Mouse (Mus musculus) ES-E14 (cell line): ENCODE results near the gene Gna15. TPM values are rescaled to one million over a fixed set of nuclear protein-coding genes. Genes with fewer than 3 reads are reported as not detected.

ENCODE experiments used
- DNase-seq: peaks from one replicate; pipeline ENCODE4 v3.0.0-alpha.2; 2013; ENCODE audit warnings: low read depth, low spot score
- H3K27ac ChIP-seq: 2 replicates; pipeline ENCODE4 v1.5.1; 2012; ENCODE audit warnings: low read depth, mild to moderate bottlenecking, low read length, moderate library complexity, mixed read lengths; ENCODE audit not compliant: poor library complexity, insufficient read depth, severe bottlenecking
- H3K36me3 ChIP-seq: 2 replicates; pipeline ENCODE4 v1.6.1; 2012; ENCODE audit warnings: mild to moderate bottlenecking, low read length, moderate library complexity, mixed read lengths; ENCODE audit not compliant: control insufficient read depth, poor library complexity, insufficient read depth, severe bottlenecking
- H3K4me1 ChIP-seq, 2 experiments: fragments of 150-350 bp in 1 of 2; sonication (generic) in 1 of 2; 2 replicates each; pipeline ENCODE4 v1.6.1; 2012; ENCODE audit warnings: low read length in 2 of 2, mild to moderate bottlenecking in 1 of 2, mixed read lengths in 1 of 2; ENCODE audit not compliant: control insufficient read depth in 2 of 2, insufficient read depth in 2 of 2, poor library complexity in 1 of 2
- H3K4me3 ChIP-seq, 2 experiments: fragments of 150-350 bp in 1 of 2; sonication (generic) in 1 of 2; 2 replicates each; pipeline ENCODE4 v1.5.1; 2012; ENCODE audit warnings: low read length in 2 of 2, low read depth in 1 of 2, mild to moderate bottlenecking in 1 of 2, mixed read lengths in 1 of 2; ENCODE audit not compliant: insufficient read depth in 1 of 2, poor library complexity in 1 of 2, severe bottlenecking in 1 of 2
- H3K9ac ChIP-seq: 2 replicates; pipeline ENCODE4 v1.6.1; 2012; ENCODE audit warnings: low read depth, mild to moderate bottlenecking, low read length, mixed read lengths; ENCODE audit not compliant: poor library complexity, insufficient read depth, severe bottlenecking
- H3K9me3 ChIP-seq: fragments of 150-350 bp; sonication (generic); 2 replicates; pipeline ENCODE4 v1.6.1; 2012; ENCODE audit warnings: low read depth, mild to moderate bottlenecking, low read length; ENCODE audit not compliant: control insufficient read depth, insufficient read depth
- CHD2 ChIP-seq: IDR thresholded peaks from 2 replicates; pipeline ENCODE4 v1.6.1; 2014; ENCODE audit warnings: mild to moderate bottlenecking, low read depth, low read length, inconsistent platforms
- HCFC1 ChIP-seq: IDR thresholded peaks from 2 replicates; pipeline ENCODE4 v1.6.1; 2012; ENCODE audit warnings: low read length, inconsistent platforms, borderline replicate concordance; ENCODE audit not compliant: insufficient read depth
- MAFK ChIP-seq: IDR thresholded peaks from 2 replicates; pipeline ENCODE4 v1.6.1; 2014; ENCODE audit warnings: mild to moderate bottlenecking, low read depth, low read length, inconsistent platforms; ENCODE audit not compliant: insufficient read depth
- ZC3H11A ChIP-seq: IDR thresholded peaks from 2 replicates; pipeline ENCODE4 v1.6.1; 2012; ENCODE audit warnings: low read depth, mild to moderate bottlenecking, inconsistent platforms, low read length, borderline replicate concordance
- ZNF384 ChIP-seq: IDR thresholded peaks from 2 replicates; pipeline ENCODE4 v1.6.1; 2012; ENCODE audit warnings: low read depth, low read length, inconsistent platforms
- in situ Hi-C, 2 experiments: fragments of 600-800 bp; cut with MboI; formaldehyde crosslinking; loops; one replicate each; pipeline ENCODE4 v1.15.1; 2025; ENCODE audit warnings: low sequenced_read_pairs in 2 of 2, inconsistent platforms in 1 of 2; ENCODE audit not compliant: unreplicated experiment in 2 of 2
- total RNA-seq: library from RNA; depleted of rRNA; stranded (reverse); fragments of 300-350 nt; gene quantifications from 2 replicates; pipeline ENCODE4 v1.2.3, GENCODE M21; 2012

Gene Gna15
- total RNA-seq, 1 experiment = 11.8 TPM

DNA sequence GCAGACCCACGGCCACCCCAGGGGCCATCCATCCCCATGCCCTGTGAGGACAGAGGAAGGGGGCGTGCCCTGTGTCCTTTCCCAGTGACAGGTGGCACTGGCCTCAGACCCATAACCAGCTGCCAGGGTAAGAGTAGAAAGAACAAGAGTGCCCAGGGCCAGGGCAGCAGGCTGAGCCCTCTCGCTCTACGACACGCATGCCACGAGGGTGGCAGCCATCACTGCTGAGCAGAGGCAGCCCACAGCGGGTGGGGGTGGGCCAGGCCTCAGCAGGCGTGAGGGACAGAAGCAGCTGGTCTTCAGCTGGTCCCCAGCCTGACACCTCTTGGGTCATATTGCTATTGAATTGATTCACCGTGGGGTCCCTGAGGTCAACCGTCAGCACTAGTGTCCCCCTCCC, 37.5 kb downstream of the Gna15 start:
- Histone ChIP-seq H3K4me1 (peaks cover 0 to 13% of the 10 kb centered on the region in 2 experiments; a peak in 2 of 4 replicates), H3K27ac (no peak overlapping the region), H3K36me3 (peaks cover 47% of the 10 kb centered on the region), H3K9ac (no peak overlapping the region), H3K4me3 (no peak overlapping the region), H3K9me3 (no peaks in the 10 kb centered on the region)
- no peak for DNase-seq
- TF ChIP-seq MAFK (no peak), HCFC1 (no peak), ZNF384 (no peak), ZC3H11A (no peak), CHD2 (no peak)
- in situ Hi-C loops = no loop called here

DNA sequence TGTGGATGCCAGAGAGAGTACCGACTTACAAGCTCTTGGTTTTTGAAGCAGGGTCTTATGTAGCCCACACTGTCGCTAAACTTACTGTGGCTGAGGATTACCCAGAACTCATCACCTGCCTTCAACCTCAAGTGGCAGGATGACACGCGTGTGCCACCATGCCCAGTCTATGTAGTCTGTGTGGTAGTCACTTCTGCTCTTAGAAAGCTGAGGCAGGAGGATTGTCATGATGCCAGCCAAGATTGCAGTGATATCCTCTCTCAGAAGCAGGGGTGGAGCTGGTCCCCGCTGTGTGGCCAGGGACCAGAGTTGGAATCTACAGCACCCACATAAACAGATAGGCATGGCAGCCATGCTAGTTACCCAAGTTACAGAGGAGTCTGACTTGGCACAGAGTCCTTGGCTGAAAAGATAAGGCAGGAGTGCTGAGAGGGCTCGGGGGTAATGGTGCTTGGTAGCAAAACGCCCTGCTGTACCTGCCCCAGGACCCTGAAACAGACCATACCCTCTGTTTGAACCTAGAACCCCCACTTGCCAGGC, 38.5 kb downstream of the Gna15 start:
- Histone ChIP-seq H3K4me3 (no peak overlapping the region), H3K36me3 (peaks cover 39% of the 10 kb centered on the region), H3K27ac (no peak overlapping the region), H3K9ac (no peak overlapping the region), H3K4me1 (peaks cover 0 to 18% of the 10 kb centered on the region in 2 experiments; a peak in 2 of 4 replicates), H3K9me3 (no peaks in the 10 kb centered on the region)
- no peak for DNase-seq
- TF ChIP-seq ZC3H11A (no peak), ZNF384 (no peak), MAFK (no peak), HCFC1 (no peak), CHD2 (no peak)
- in situ Hi-C loops = no loop called here

DNA sequence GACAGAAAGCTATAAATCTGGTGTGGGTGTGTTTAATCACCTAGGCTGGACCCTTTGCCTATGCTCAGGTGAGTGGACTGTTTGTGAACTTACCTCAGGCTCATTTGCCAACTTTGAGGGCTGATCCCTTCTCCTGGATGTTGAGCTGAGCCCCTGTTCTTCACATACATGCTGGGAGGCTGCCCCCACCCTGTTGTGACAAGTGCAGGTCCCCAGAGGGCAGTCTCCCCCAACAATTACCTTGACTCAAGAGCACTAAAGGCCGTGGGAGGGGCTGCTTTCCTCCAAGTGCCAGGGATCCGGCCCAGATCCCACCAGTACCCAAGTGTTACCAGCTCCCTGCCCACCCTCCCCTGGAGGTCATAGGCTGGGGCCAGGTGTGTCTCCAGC, 39.0 kb downstream of the Gna15 start:
- H3K9me3 ChIP-seq = no peaks in the 10 kb centered on the region
- DNase-seq = no peak

DNA sequence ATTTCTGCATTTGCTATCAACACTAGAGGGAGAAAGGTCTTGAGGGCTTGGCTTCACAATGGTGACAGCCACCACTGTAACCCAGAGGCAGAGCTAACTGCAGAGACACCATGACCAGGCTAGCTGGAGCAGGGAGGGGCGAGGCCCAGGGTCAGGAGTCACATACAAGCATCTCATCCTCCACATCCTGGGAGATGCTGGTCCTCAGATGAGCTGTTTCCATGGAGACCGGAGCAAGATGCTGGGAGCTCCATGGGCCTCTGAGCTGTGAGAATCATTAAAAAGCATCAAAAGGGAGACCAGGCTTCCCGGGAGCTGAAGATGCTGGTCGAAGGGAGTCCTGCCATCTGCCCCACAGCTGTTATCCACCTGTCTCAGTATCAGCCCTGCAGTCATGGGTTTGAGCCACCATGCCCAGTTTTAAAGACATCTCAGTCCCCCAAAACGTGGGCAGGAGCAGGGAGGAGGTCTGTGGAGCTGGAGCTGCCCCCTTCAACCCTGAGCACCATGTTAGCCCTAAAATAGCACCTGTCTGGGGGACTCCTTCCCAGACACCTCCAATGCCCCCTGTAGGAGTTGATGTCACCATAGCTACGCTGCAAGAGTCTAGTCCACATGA, 39.5 kb downstream of the Gna15 start:
- DNase-seq = no peak
- in situ Hi-C loops = no loop called here
- H3K4me1 ChIP-seq = peaks cover 0 to 26% of the 10 kb centered on the region in 2 experiments; a peak in 3 of 4 replicates
- no peak overlapping the region for H3K27ac ChIP-seq
- H3K36me3 ChIP-seq = peaks cover 31% of the 10 kb centered on the region
- no peaks in the 10 kb centered on the region for H3K9me3 ChIP-seq
- TF ChIP-seq ZNF384 (no peak), CHD2 (no peak), ZC3H11A (no peak)
- H3K9ac ChIP-seq = no peak overlapping the region
- no peak overlapping the region for H3K4me3 ChIP-seq

More for the DNA sequence above, 39.0 kb downstream of the Gna15 start:
- H3K27ac ChIP-seq = no peak overlapping the region
- no peak overlapping the region for H3K4me3 ChIP-seq
- H3K36me3 ChIP-seq = peaks cover 36% of the 10 kb centered on the region
- no peak overlapping the region for H3K9ac ChIP-seq
- H3K4me1 ChIP-seq = peaks cover 0 to 23% of the 10 kb centered on the region in 2 experiments; a peak in 3 of 4 replicates
- in situ Hi-C loops = no loop called here
- TF ChIP-seq ZNF384 (no peak), ZC3H11A (no peak), MAFK (no peak), HCFC1 (no peak), CHD2 (no peak)
